Mouse (Mus musculus): Measurements from ENCODE around the gene Fgf2. TPM values are rescaled to one million over a fixed set of nuclear protein-coding genes. Genes with fewer than 3 reads are reported as not detected.

The Fgf2 gene
- total and polyA plus RNA-seq, 3 experiments = 0.95 to 6.8 (median 3.9) TPM

- Histone ChIP-seq H3K36me3 (replicated peaks) (no peaks in the 10 kb centered on the region), H3K27me3 (ENCODE audit: insufficient read depth, low read length) (peaks cover 5% of the 10 kb centered on the region), H3K9me3 (replicated peaks) (no peaks in the 10 kb centered on the region), H3K4me3 (ENCODE audit: low read depth, low read length) (no peak overlapping the region), H3K4me1 (ENCODE audit: insufficient read depth, low read depth, low read length) (peaks cover 5% of the 10 kb centered on the region; the same call in 1 of the 2 replicates)
- DNase-seq (ENCODE audit: low spot score) (no peak), ATAC-seq (ENCODE audit: extremely low read depth, insufficient number of reproducible peaks, low FRiP score, poor library complexity, severe bottlenecking) (no peak)
- TF ChIP-seq POLR2AphosphoS5 (IDR thresholded peaks at IDR 0.05; ENCODE audit: insufficient replicate concordance, low read depth, low read length) (no peak), GATA1 (IDR thresholded peaks at IDR 0.05; ENCODE audit: borderline replicate concordance, low read length) (no peak), TAL1 (conservative IDR thresholded peaks at IDR 0.05; ENCODE audit: low read depth, low read length) (no peak), GATA2 (IDR thresholded peaks at IDR 0.05; ENCODE audit: borderline replicate concordance, low read depth, low read length) (no peak), CTCF (IDR thresholded peaks at IDR 0.05; ENCODE audit: low read depth, low read length) (no peak)
These were observed 48.9 kb downstream of the Fgf2 start for GRCm38 (mm10) chr3:37396930-37397608.

GRCm38 (mm10) chr3:37397646-37398045 lies 49.5 kb downstream of the Fgf2 start:
- Histone ChIP-seq H3K27me3 (ENCODE audit: insufficient read depth, low read length) (peaks cover 5% of the 10 kb centered on the region), H3K4me3 (ENCODE audit: low read depth, low read length) (no peak overlapping the region), H3K9me3 (replicated peaks) (no peaks in the 10 kb centered on the region), H3K36me3 (replicated peaks) (no peaks in the 10 kb centered on the region), H3K4me1 (ENCODE audit: insufficient read depth, low read depth, low read length) (peaks cover 5% of the 10 kb centered on the region; the same call in 1 of the 2 replicates)
- no peak for ATAC-seq (ENCODE audit: extremely low read depth, insufficient number of reproducible peaks, low FRiP score, poor library complexity, severe bottlenecking)
- no peak for DNase-seq (ENCODE audit: low spot score)
- TF ChIP-seq POLR2AphosphoS5 (IDR thresholded peaks at IDR 0.05; ENCODE audit: insufficient replicate concordance, low read depth, low read length) (no peak), GATA1 (IDR thresholded peaks at IDR 0.05; ENCODE audit: borderline replicate concordance, low read length) (no peak), TAL1 (conservative IDR thresholded peaks at IDR 0.05; ENCODE audit: low read depth, low read length) (no peak), GATA2 (IDR thresholded peaks at IDR 0.05; ENCODE audit: borderline replicate concordance, low read depth, low read length) (no peak)

GRCm38 (mm10) chr3:37398661-37399395 lies 50.7 kb downstream of the Fgf2 start:
- TF ChIP-seq GATA2 (IDR thresholded peaks at IDR 0.05; ENCODE audit: borderline replicate concordance, low read depth, low read length) = no peak
- no peak for TF ChIP-seq GATA1 (IDR thresholded peaks at IDR 0.05; ENCODE audit: borderline replicate concordance, low read length)
- TF ChIP-seq CTCF (IDR thresholded peaks at IDR 0.05; ENCODE audit: low read depth, low read length) = no peak
- TF ChIP-seq POLR2AphosphoS5 (IDR thresholded peaks at IDR 0.05; ENCODE audit: insufficient replicate concordance, low read depth, low read length) = no peak
- TF ChIP-seq TAL1 (conservative IDR thresholded peaks at IDR 0.05; ENCODE audit: low read depth, low read length) = no peak
- Histone ChIP-seq H3K9me3 (replicated peaks) (no peaks in the 10 kb centered on the region), H3K4me1 (ENCODE audit: insufficient read depth, low read depth, low read length) (peaks cover 5% of the 10 kb centered on the region; the same call in 1 of the 2 replicates), H3K4me3 (ENCODE audit: low read depth, low read length) (no peak overlapping the region), H3K27me3 (ENCODE audit: insufficient read depth, low read length) (peaks cover 5% of the 10 kb centered on the region), H3K36me3 (replicated peaks) (peaks cover 4% of the 10 kb centered on the region)
- ATAC-seq (ENCODE audit: extremely low read depth, insufficient number of reproducible peaks, low FRiP score, poor library complexity, severe bottlenecking) = no peak
- DNase-seq (ENCODE audit: low spot score) = no peak

- TF ChIP-seq CTCF (IDR thresholded peaks at IDR 0.05; ENCODE audit: low read depth, low read length) (no peak), POLR2AphosphoS5 (IDR thresholded peaks at IDR 0.05; ENCODE audit: insufficient replicate concordance, low read depth, low read length) (no peak), TAL1 (conservative IDR thresholded peaks at IDR 0.05; ENCODE audit: low read depth, low read length) (no peak), GATA2 (IDR thresholded peaks at IDR 0.05; ENCODE audit: borderline replicate concordance, low read depth, low read length) (no peak), GATA1 (IDR thresholded peaks at IDR 0.05; ENCODE audit: borderline replicate concordance, low read length) (no peak)
- H3K27me3 ChIP-seq (ENCODE audit: insufficient read depth, low read length) = peaks cover 5% of the 10 kb centered on the region
- H3K9me3 ChIP-seq (replicated peaks) = no peaks in the 10 kb centered on the region
- H3K4me1 ChIP-seq (ENCODE audit: insufficient read depth, low read depth, low read length) = peaks cover 5% of the 10 kb centered on the region; the same call in 1 of the 2 replicates
- peaks cover 28% of the 10 kb centered on the region for H3K36me3 ChIP-seq (replicated peaks)
- no peak overlapping the region for H3K4me3 ChIP-seq (ENCODE audit: low read depth, low read length)
- DNase-seq (ENCODE audit: low spot score) = no peak
- ATAC-seq (ENCODE audit: extremely low read depth, insufficient number of reproducible peaks, low FRiP score, poor library complexity, severe bottlenecking) = no peak
These were observed 53.8 kb downstream of the Fgf2 start for GRCm38 (mm10) chr3:37401729-37402610.

DNA sequence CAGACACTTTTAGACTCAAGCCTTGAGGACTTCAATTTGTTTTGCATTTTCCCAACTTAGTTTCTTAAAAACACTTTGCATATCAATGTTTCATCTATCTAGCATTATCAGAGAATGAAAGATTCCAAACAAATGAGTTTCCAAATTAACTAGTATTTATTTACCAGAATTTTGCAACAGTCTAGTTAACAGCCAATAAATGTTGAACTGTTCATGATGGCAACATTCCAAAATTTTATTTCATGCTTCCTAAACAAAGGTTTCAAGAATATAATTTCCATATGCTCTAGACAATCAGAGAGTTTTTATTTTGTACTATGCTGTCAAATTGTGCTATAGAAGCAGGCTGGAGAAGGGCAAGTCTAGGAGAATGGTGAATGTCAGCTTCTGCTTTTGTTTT lies 59.5 kb downstream of the Fgf2 start:
- Histone ChIP-seq H3K4me1 (ENCODE audit: insufficient read depth, low read depth, low read length) (no peaks in the 10 kb centered on the region), H3K9me3 (replicated peaks) (no peaks in the 10 kb centered on the region), H3K27me3 (ENCODE audit: insufficient read depth, low read length) (no peaks in the 10 kb centered on the region), H3K36me3 (replicated peaks) (peaks cover 56% of the 10 kb centered on the region), H3K4me3 (ENCODE audit: low read depth, low read length) (no peak overlapping the region)
- ATAC-seq (ENCODE audit: extremely low read depth, insufficient number of reproducible peaks, low FRiP score, poor library complexity, severe bottlenecking) (no peak), DNase-seq (ENCODE audit: low spot score) (no peak)
- no peak for TF ChIP-seq GATA2 (IDR thresholded peaks at IDR 0.05; ENCODE audit: borderline replicate concordance, low read depth, low read length)
- TF ChIP-seq CTCF (IDR thresholded peaks at IDR 0.05; ENCODE audit: low read depth, low read length) = no peak
- no peak for TF ChIP-seq GATA1 (IDR thresholded peaks at IDR 0.05; ENCODE audit: borderline replicate concordance, low read length)
- TF ChIP-seq TAL1 (conservative IDR thresholded peaks at IDR 0.05; ENCODE audit: low read depth, low read length) = no peak
- no peak for TF ChIP-seq POLR2AphosphoS5 (IDR thresholded peaks at IDR 0.05; ENCODE audit: insufficient replicate concordance, low read depth, low read length)

Data from G1E (cell line).